Mouse (Mus musculus) adrenal gland, adult 2 months (tissue): ENCODE data around the gene Cfap45. TPM values are rescaled to one million over a fixed set of nuclear protein-coding genes. Genes with fewer than 3 reads are reported as not detected.

Source experiments
- DNase-seq: peaks from one replicate; pipeline ENCODE4 v3.0.0; 2021
- polyA plus RNA-seq: library from polyadenylated mRNA; depleted of rRNA; stranded (reverse); fragments of >200 nt; gene quantifications from 2 replicates; pipeline ENCODE4 v1.2.3, GENCODE M21; 2012
- total RNA-seq, 2 experiments: library from RNA; stranded (reverse); gene quantifications; 2 replicates each; pipeline ENCODE4 v1.2.3; 2021

Gene Cfap45
- total and polyA plus RNA-seq, 3 experiments, result 0.15 to 0.37 (median 0.31) TPM

DNA sequence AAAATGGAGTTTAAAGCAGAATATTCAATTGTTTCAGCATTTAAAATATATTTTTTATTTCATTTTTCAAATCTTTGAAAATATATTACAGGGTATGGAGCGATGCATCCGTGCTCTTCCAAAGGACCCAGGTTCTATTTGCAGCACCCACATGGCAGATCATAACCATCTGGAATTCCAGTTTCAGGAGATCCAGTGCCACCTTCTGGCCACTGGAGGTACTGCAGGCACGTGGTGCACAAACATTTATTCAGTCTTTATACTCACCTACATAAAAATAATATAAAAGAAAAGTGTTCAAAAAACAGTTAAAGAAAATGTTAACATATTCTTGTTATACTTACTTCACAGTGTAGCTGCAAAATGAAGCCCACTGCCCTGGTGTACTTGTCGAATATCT lies 2.6 kb upstream of the Cfap45 start:
- DNase-seq, result no peak

DNA sequence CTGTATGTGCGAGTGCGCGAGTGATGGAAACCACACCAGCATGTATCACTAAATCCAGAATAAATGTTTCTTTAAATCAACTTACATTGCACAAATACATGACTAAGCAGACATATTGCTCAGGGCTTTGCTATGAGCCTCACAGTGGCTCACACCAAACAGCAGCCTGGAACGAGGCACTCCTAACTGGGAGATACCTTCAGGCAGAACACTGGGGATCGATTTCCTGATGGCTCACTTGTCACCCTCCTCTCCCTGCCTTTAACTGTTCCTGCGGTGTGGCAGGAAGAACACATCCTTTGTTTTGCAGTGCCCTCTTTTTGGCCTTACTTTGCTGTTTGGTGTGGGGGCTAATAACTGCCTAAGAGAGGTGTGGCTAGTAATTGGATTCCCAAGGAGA lies 957 bp upstream of the Cfap45 start:
- no peak for DNase-seq

DNA sequence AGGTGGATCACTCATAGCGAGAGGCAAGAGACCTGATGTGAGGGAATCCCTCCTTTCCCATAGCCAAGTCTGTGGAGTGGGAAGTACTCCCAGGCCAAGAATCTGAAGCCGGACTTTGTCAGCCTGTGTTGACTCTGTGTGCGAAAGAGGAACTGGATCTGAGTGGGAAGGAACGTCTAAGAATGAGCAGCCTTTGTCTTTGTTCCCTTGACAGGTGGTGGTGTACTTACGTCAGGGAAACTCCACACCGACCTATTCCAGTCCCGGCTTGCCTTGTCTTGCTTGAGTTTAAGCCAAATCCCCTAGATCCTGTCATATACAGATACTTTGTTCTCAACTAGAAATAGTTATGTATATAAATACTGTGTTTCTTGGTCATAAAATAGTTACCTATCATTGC lies 1.9 kb downstream of the Cfap45 start:
- no peak for DNase-seq

DNA sequence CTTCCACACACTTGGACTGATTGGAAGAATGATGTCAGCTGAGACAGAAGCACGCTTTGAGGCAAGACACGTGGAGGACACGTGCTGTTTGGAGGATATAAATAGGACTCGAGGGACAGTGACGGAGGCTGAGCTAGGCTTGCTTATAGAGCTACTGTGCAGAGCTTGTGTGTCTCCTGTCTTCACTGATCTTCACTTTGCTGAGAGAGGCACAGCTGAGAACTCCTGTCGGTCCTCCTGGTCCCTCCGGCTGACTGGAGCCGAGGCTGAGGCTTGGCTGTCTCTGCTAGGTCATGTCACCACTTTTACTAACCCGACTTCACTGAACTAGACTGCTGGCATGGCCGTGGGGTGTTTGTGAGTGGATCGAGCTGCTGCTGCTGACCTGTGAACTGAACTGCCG lies 3.1 kb downstream of the Cfap45 start:
- DNase-seq, result no peak

DNA sequence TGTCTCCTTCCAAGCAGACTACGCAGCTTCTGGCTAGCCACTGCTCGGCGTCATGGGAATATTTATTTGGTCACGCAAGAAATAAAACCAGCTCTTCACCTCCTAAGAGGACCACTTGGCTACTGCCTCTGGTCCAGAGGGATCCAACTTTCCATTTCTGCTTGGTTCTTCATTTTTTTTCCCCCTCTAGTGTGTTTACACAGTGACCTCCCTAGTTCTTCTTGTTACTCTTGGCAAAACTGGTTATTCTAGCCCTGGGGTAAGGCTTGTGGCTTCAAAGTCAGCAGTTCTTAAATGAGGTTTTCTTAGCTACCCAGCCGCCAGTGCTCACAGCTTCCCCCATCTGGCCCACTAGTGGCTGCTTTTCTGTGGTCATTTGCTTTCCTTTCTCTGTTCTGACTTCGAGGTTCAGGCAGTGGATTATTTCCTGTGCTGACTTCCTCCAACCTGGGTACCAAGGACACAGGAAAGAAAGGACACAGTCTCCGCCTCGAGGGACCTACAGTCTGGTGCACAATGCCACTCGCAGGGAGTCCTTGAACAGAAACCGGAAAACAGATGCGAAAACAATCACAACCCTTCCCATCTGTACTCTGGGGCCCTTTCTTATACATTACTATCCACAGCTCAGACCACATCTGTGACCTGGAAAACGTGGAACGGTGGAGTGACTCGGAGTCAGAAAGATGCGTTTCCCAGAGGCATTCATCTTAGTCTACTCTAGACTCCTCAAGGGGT lies 4.6 kb downstream of the Cfap45 start:
- DNase-seq, result peak; percentile 46

DNA sequence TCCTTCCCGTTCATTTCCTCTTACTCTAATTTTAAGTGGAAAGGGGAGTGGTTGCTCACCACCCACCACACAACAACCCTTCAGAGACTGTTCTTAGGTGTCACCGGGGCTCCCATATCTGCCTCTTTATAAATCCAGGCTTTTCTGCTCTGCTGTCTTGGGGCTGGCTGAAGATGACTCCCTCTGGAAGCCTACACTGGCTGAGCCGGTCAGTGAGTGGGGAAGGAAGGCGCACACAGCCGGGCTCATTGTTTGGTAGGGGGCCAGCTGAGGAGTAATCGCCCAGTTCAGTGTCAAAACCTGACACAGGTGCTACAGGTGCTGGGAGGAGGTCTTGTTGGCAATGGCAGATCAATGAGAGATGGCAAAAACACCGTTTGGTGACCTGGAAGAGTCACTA lies 5.4 kb downstream of the Cfap45 start:
- DNase-seq, result no peak

DNA sequence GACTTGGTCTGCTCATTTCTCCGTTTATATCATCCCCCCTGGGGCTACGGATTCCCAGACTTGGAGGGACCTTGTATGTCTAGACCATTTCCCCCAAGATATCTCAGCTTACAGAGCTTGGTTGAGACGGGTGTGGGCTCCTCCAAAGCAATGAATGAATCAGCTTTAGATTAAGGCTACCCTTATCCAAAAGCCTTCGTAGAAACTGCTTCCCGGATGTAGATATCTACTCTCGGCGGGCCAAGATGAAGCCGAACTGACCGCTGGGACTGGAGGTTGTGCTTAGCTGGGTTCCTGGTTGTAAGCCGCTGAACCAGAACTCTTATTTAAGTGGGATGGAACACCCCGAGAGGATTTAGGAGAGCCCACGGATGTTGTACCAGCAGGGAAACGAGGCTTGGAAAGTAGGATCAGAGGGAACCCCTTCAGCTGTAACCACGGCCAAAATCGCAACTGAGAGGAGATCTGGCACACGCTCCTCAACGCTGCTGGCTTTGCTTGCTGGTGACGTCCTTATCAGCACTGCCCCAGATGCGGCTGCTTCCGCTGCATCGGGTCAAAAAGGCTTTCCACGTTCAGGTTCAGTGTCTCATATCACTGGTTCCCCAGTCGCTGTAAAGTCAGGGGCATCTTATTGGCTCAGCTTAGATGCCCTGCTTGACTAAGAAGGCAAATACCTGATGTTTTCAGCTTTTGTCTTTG lies 5.9 kb downstream of the Cfap45 start:
- DNase-seq, result peak; percentile 47

DNA sequence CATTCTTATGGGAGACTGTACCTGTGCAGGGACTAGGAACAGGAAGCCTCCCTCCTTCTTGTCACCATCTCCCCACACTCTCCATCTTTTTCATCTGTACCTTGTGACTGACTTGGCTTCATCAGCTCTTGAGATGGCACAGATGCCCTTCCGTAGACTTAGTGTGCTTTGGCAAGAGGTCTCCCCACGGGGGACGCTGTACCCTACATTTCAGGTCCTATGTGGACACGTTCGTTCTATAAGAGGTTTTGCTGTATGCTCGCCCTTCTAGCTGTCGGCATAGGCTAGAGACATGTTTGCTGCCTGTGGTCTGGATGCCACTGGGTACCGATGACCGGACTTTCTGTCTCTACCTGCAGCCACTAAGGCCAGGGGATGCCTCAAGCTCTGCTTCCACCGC lies 6.8 kb downstream of the Cfap45 start:
- no peak for DNase-seq

DNA sequence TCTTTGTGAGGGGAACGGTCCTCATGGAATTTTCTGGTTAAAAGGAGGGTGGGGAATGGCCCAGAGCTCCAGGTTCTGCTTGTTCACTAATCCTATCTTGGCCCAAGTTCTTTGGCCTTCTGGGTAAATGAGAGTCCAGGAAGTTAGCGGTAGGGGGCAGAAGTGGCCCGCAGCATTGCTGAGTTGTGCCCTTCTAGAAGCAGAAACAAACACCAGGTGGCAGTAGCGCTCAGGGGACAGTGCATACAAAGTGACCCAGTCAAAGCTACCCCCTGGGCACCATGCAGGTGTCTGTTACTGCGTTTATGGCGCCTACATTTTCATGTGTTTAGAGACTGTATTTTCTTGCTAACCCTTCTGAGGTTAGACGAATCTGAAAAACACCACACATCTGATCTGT lies 8.1 kb downstream of the Cfap45 start:
- DNase-seq, result peak; percentile 90

DNA sequence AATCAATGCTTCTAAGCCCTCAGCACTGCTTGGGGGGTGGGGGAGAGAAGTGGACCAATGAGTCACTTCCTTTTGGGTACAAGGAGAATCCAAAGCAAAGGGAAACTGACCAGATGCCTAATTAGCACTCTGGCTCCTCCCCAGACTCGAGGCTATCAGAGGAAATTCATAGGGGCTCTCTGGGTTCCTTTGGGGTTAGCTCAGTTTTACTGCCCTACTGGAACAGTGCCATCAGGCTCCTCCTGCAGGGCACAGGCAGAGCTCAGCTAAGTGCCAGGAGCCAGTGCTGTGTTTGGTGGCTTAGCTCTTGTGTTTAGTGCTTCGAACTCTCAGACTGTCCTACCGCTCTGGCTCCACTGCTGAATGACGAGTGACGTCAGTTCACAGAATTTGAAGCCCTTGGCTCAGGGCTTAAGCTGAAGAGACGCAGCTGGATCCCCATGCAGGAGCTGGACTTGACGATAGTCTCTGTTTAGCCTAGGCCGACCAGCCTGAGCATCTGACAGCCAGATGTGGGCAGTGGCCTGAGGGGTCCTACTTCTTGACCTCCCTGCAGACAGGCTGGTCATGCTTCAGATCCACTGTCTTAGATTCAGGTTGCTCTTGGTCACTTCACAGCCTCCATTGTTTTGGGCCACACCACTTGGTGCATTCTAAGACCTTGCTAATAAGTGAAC lies 10.1 kb downstream of the Cfap45 start:
- DNase-seq, result no peak

DNA sequence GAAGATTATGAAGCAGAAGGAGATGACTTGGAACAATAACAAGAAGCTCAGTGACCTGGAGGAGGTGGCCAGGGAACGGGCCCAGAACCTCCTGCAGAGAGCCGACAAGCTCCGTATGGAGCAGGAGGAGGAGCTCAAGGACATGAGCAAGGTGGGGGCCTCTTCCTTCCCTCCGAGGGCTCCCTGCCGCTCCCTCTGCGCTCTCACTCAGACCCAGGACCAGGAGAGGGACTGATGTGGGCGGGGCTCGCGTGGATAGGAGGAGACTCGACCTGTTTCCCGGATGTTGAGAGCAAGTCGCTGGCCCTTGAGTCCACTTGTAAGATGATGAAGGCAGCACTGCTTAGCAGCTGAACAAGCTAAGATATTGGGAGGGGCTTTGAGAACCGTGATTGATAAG lies 11.9 kb downstream of the Cfap45 start:
- DNase-seq, result peak; percentile 45

DNA sequence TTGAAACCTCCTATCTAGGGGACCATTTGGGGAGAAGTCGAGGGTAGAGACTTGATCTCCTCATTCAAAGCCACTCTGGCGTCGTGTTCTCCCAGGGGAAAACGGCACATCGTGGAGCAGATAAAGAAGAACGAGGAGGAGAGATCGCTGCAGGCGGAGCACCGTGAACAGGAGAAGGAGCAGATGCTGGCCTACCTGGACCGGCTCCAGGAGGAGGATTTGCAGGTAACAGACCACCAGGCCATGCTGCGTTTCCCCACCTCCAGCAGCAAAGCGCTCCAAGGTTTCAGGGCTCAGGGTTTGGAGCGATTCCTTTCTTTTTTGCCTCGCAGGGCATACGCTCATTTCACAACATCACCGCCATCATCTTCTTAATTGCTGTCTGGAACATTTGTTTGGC lies 14.5 kb downstream of the Cfap45 start:
- no peak for DNase-seq

DNA sequence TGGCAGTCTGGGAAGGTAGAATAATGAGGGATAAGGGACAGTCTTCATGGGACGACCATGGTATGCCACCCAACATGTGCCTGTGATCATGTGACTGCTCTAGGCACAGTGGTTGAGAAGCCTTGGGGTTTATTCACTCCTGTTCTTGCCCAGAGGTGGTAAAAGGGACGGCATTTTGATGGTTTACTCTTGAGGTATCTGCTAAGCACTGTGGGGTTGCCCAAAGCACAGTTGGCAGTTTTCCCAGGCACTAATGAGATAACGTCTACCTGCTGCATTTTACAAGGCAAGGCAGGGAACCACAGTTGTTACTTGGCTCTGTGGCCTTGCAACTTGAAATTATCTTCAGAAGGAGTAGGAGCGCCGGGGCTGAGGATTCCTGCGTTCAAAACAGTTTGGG lies 19.2 kb downstream of the Cfap45 start:
- no peak for DNase-seq

DNA sequence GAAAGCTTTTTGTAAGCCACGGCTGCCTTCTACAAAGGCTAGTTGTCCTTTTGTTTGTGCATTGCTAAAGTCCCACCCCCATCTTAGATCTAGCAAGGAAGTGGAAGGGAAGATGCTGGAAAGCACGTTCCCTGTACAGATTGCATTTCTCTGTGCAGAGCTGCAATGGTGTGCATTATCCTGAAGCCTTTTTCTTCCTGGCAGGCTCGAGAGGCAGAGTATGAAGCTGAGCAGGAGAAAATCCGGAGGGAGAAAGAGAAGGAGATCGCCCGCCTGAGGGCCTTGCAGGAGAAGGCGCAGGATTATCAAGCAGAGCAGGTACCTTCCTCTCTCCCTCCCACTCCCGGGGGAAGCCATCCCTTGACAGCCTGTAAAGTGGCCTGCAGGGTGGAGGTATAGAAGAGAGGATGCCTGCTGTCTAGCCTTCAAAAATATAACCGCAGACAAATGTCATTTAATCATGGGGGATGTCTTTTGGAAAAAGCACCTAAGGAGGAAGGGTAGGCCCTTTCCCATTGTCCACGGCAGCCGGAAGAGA lies 19.8 kb downstream of the Cfap45 start:
- DNase-seq, result no peak

DNA sequence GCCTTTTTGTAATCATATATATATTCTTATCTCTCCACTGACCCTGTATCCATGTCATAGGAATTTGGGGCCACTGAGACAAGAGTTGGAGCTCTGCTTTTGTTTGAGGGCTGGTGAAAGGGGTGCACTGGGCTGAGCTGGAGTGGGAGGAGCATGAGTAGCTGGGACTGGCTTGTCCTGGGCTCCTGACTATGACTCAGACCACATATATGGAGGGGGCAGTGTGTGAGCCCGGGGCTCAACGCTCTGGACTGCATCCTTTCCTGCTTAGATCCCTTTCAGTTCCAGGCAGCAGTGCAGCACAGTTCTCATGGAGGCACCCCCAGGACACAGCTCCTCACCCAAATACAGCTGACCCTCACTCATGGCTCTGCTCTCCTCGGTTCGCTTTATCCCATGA lies 25.5 kb downstream of the Cfap45 start:
- DNase-seq, result no peak

DNA sequence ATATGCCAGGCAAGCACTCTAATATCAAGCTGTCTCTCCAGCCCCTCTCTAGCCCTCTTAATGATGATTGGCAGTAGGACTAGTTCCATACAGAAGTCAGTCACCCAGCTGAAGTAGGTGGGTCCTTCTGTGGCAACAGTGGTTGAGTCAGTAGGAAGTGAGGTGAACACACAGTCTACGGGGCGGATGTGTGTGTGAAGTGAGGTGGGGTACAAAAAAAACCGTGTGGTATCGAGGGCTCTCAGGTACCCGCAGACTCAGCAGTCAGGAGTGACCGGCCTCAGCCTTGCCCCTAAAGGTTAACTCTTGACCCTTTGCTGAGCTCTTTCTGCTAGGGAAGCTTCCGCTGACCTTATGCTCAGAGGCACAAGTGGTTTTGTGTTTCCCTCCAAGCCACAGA lies 27.9 kb downstream of the Cfap45 start:
- DNase-seq, result no peak

DNA sequence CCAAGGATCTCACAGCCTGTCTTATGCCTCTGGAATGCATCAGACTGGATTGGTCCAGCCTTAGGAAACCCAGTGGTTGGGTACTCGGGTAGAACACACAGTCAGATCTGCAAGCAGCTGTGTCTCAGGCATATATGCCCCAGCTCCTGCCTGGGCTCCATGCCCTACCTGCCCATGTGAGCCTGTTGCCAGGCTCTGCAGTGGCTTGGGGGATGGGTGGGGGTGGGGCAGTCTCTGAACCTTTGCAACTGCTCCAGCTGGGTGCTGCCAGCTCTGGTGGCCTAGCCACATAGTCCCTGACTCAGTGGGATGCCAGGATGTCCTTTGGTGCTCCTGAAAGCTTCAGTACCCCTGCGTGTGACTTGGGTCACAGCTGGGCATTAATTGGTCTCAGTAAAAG lies 28.7 kb downstream of the Cfap45 start:
- no peak for DNase-seq

DNA sequence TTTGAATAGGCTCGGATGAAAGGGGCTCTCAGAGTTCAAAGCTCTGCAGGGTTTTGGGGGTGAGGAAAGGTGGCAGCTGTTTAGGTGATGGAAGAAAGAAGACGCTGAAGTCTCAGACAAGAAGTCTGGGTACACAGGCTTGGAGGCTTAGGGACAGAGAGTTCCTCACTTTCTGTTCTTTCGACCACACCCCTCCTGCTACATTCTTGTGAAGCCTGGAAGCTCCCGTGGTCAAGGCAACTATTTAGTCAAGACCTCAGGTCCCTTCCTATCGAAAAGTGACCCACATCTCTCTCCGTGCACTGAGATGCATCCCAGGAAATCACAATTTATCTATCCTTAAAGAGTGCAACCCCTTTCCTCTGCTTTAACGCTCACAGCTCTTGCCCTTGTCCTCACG lies 29.1 kb downstream of the Cfap45 start:
- DNase-seq, result no peak

DNA sequence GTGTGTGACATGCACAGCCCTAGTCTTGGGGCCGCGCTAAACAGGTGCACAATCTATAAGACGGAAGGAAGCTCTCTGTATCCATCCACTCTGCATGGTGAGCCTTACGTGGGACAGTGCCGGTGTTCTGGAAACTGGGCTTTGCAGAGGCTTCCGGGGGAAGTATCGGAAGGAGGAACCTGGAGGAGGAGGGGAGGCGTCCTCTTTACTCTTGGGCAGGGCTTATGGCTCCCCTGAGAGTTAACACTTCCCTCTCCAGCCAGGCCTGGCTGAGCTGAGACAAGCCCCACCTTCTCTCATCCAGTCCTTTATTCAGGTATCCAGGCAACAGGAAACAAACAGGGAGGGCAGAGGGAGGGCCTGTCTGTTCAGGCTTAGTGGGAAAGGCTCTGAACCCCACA lies 29.9 kb downstream of the Cfap45 start:
- DNase-seq, result peak; percentile 56

DNA sequence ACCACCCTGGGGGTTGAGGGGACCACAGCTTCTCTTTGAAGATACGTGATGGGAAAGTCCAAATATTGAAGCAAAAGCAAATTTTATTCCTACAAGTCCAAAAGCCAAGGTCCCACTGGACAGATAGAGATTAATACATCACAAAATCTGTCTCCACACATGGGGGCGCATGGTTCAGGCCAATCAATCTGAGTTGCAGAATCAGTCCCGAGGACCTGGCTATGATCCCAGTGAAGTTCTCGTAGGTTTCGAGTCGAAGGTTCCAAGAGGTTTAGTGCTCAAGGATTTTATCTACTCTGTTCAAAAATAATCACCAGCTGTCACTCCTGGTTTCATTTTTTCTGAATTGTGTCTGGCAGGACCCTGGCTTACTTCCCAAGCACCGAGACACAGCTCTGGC lies 30.4 kb downstream of the Cfap45 start:
- DNase-seq, result no peak

DNA sequence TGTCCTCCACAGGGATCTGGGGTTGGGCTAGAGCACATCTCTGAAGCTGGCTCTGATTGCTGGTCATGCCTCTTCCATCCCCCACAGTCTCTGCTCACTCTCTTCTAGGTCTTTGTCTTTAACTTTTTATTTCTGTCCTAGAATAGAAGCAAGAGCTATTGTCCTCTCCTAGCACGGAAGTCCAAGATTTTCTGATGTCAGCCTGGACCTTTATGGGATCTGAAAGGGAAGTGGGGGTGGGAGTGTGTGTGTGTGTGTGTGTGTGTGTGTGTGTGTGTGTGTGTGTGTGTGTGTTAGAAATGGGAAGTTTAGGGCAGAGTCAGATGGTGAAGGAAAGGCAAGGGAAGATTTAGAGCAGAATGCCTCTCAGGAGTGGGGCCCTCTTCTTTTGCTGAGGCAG lies 32.0 kb downstream of the Cfap45 start:
- no peak for DNase-seq

DNA sequence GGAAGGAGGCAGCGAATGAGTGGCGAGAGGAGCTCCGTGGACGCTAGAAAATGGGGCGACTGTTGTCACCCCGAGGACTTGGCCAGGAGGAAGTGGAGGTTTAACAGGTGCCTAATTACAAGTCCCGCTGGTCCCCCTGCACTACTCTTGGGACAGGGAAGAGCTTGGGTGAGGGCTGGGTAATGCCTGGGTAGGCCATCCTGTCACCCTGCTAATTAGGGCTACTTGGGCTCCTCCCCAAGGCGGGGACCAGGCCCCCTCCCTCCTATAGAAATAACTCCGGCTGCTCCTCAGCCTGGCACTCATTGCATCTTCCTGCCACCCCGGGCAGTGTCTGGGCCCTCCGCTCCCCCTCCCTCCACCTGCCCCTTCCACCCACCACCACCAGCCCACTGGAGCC lies 35.0 kb downstream of the Cfap45 start, which contains the start of gene Vsig8:
Gene Vsig8 (plus strand): TSS at position 301 of the 400 bp plus-strand sequence.
- no peak for DNase-seq
